Mouse (Mus musculus): ENCODE measurements around the gene Anpep. TPM values are rescaled to one million over a fixed set of nuclear protein-coding genes. Genes with fewer than 3 reads are reported as not detected.
A peak's percentile ranks its signal among the peaks of the same experiment; 100 is the strongest.

Anpep gene
- polyA plus RNA-seq, 1 experiment from 2014 or later = 7.4 TPM

DNA sequence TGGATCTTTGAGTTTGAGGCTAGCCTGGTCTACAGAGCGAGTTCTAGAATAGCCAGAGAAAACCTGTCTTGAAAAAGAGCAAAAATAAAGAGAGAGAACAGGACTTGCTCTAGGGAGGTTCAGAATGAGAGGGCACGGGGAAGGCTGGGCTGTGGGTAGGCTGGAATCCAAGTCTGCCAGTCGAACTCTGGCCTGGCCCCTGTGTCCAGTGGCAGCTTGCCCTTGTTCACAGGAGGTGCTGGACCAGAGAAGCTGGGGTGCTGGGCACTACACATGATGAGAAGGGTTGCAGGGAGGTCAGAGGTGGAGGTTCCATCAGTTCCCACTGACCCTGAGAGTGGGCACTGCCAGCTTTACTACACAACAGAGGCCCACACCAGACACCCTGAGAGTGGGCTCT, 32.5 kb downstream of the Anpep start:
- WGBS = 70% methylated on average over 3 of the region's 3 CpGs
- no peak overlapping the region for H3K27ac ChIP-seq (ENCODE audit: low read length)
- peaks cover 7% of the 10 kb centered on the region for H3K4me1 ChIP-seq (replicated peaks; ENCODE audit: control insufficient read depth, insufficient read depth, low read length)
- H3K36me3 ChIP-seq (ENCODE audit: control insufficient read depth, insufficient read depth, low read length) = no peaks in the 10 kb centered on the region
- no peak overlapping the region for H3K4me2 ChIP-seq (ENCODE audit: low read depth, low read length)
- H3K9me3 ChIP-seq (ENCODE audit: control insufficient read depth, low read length) = no peaks in the 10 kb centered on the region
- H3K27me3 ChIP-seq (ENCODE audit: control insufficient read depth, insufficient read depth, low read depth, low read length) = no peaks in the 10 kb centered on the region
- no peak overlapping the region for H3K9ac ChIP-seq (ENCODE audit: low read length)
- ATAC-seq (ENCODE audit: low read depth) = no peak
- H3K4me3 ChIP-seq (ENCODE audit: low read length) = no peak overlapping the region

DNA sequence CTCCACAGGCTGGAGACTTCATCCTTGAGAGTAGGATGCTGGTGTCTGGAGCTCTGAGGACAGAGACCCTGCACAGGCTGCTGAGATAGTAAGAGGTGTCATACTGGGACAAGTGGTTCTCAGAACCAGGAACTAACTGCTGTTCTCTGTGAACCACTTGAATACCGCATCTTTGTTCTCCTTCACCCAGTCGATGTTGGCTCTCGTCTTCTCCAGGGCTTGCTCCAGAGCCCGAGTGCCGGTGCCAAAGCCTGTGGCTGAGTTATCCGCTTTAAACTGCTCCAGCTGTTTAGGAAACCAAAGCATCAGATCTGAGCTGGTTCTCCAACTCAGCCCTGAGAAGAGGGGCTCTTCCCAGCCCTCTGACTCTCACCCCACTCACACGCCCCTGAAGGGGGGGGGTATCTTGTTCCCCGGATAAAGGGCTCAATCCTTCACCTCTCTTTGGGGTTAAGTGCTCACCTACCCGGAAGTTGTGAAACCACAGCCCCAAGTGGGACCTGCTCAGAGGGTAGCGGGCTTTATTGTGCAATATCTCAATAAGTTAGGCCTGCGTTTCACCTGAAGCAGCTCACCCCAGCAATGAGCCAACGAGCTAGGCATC, 38.7 kb downstream of the Anpep start:
- H3K4me3 ChIP-seq (ENCODE audit: low read length) = no peak overlapping the region
- H3K9me3 ChIP-seq (ENCODE audit: control insufficient read depth, low read length) = no peaks in the 10 kb centered on the region
- H3K27me3 ChIP-seq (ENCODE audit: control insufficient read depth, insufficient read depth, low read depth, low read length) = no peaks in the 10 kb centered on the region
- no peak overlapping the region; the same call in 1 of the 2 replicates for H3K27ac ChIP-seq (ENCODE audit: low read length)
- peaks cover 7% of the 10 kb centered on the region; the same call in 1 of the 2 replicates for H3K4me1 ChIP-seq (replicated peaks; ENCODE audit: control insufficient read depth, insufficient read depth, low read length)
- whole genome bisulfite sequencing = 49% methylated on average over 12 of the region's 12 CpGs
- no peak overlapping the region for H3K9ac ChIP-seq (ENCODE audit: low read length)
- H3K36me3 ChIP-seq (ENCODE audit: control insufficient read depth, insufficient read depth, low read length) = no peaks in the 10 kb centered on the region
- H3K4me2 ChIP-seq (ENCODE audit: low read depth, low read length) = no peak overlapping the region
- peak; percentile 45 for ATAC-seq (ENCODE audit: low read depth)

- no peak overlapping the region for H3K9ac ChIP-seq (ENCODE audit: low read length)
- no peaks in the 10 kb centered on the region for H3K27me3 ChIP-seq (ENCODE audit: control insufficient read depth, insufficient read depth, low read depth, low read length)
- no peak overlapping the region for H3K27ac ChIP-seq (ENCODE audit: low read length)
- H3K36me3 ChIP-seq (ENCODE audit: control insufficient read depth, insufficient read depth, low read length) = no peaks in the 10 kb centered on the region
- no peak for ATAC-seq (ENCODE audit: low read depth)
- no peak overlapping the region for H3K4me2 ChIP-seq (ENCODE audit: low read depth, low read length)
- H3K4me1 ChIP-seq (replicated peaks; ENCODE audit: control insufficient read depth, insufficient read depth, low read length) = peaks cover 7% of the 10 kb centered on the region; the same call in 1 of the 2 replicates
- H3K9me3 ChIP-seq (ENCODE audit: control insufficient read depth, low read length) = no peaks in the 10 kb centered on the region
- WGBS = 54% methylated on average over 11 of the region's 11 CpGs
- no peak overlapping the region for H3K4me3 ChIP-seq (ENCODE audit: low read length)
These were observed 40.9 kb downstream of the Anpep start for GRCm38 (mm10) chr7:79819996-79820395.

DNA sequence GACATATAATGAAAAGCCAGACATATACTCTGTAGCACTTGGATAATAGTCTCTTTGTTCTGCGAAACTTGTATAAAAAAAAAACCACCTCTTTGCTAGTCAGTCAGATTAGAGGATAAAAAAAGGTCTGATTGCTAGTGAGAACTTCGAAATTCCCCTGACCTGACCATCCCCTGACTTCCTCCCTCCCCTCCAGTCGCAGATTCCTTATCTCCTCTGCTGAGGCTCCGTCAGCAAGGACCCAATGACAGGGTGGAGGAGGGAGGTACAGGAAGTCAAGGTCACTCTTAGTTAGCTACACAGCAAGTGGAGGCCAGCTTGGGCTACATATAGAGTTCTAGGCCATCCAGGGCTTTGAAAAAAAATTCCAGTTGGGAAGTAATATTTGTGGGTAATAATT, 41.3 kb downstream of the Anpep start:
- Histone ChIP-seq H3K4me3 (ENCODE audit: low read length) (no peak overlapping the region), H3K9me3 (ENCODE audit: control insufficient read depth, low read length) (no peaks in the 10 kb centered on the region), H3K36me3 (ENCODE audit: control insufficient read depth, insufficient read depth, low read length) (no peaks in the 10 kb centered on the region), H3K9ac (ENCODE audit: low read length) (no peak overlapping the region), H3K4me2 (ENCODE audit: low read depth, low read length) (no peak overlapping the region), H3K27ac (ENCODE audit: low read length) (no peak overlapping the region), H3K27me3 (ENCODE audit: control insufficient read depth, insufficient read depth, low read depth, low read length) (no peaks in the 10 kb centered on the region), H3K4me1 (replicated peaks; ENCODE audit: control insufficient read depth, insufficient read depth, low read length) (peaks cover 7% of the 10 kb centered on the region; the same call in 1 of the 2 replicates)
- ATAC-seq (ENCODE audit: low read depth) = no peak
- 19% methylated on average over 4 of the region's 4 CpGs for WGBS

DNA sequence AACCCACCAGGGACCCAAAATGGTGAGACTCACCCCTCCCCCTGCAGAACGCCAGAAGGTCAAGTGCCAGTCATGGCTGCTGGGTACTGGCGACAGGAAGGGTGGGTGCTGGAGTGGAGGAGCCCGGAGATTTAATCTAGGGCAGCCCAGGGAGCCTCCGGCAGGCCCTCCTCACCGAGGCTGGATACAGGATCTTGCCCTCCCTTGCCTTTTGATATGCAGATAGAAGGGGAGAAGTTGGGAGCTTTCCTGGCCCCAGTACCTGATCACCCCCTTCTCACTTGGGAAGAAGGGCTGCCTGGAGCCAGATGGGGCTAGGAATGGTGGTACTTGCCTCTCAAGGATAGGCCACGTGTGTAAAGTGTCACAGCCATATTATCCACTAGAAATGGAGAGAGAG, 42.5 kb downstream of the Anpep start:
- Histone ChIP-seq H3K36me3 (ENCODE audit: control insufficient read depth, insufficient read depth, low read length) (no peaks in the 10 kb centered on the region), H3K4me1 (replicated peaks; ENCODE audit: control insufficient read depth, insufficient read depth, low read length) (peaks cover 7% of the 10 kb centered on the region; the same call in 1 of the 2 replicates), H3K9me3 (ENCODE audit: control insufficient read depth, low read length) (no peaks in the 10 kb centered on the region), H3K27me3 (ENCODE audit: control insufficient read depth, insufficient read depth, low read depth, low read length) (no peaks in the 10 kb centered on the region), H3K9ac (ENCODE audit: low read length) (no peak overlapping the region), H3K4me3 (ENCODE audit: low read length) (no peak overlapping the region), H3K4me2 (ENCODE audit: low read depth, low read length) (no peak overlapping the region), H3K27ac (ENCODE audit: low read length) (no peak overlapping the region)
- WGBS = 2% methylated on average over 6 of the region's 6 CpGs
- no peak for ATAC-seq (ENCODE audit: low read depth)

DNA sequence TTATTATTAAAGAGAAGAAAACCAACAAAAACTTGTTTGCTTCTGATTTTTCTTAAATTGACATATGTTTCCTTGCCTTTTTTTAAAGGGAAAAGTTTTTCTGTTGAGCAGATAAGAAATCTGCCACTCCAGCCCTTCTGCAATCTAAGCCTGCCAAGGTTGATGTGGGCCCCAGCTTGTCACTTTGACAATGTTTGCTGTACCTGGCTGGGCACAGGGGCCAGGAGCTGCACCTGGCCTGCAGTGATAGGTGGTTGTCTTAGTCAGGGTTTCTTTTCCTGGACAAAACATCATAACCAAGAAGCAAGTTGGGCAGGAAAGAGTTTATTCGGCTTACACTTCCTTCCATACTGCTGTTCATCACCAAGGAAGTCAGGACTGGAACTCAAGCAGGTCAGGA, 47.5 kb downstream of the Anpep start:
- WGBS = 72% methylated on average over 1 of the region's 1 CpGs
- H3K9me3 ChIP-seq (ENCODE audit: control insufficient read depth, low read length) = no peaks in the 10 kb centered on the region
- ATAC-seq (ENCODE audit: low read depth) = no peak
- H3K36me3 ChIP-seq (ENCODE audit: control insufficient read depth, insufficient read depth, low read length) = no peaks in the 10 kb centered on the region
- H3K9ac ChIP-seq (ENCODE audit: low read length) = no peak overlapping the region
- no peak overlapping the region for H3K4me3 ChIP-seq (ENCODE audit: low read length)
- H3K27me3 ChIP-seq (ENCODE audit: control insufficient read depth, insufficient read depth, low read depth, low read length) = peaks cover 18% of the 10 kb centered on the region
- H3K4me1 ChIP-seq (replicated peaks; ENCODE audit: control insufficient read depth, insufficient read depth, low read length) = peaks cover 5% of the 10 kb centered on the region; the same call in 1 of the 2 replicates
- no peak overlapping the region for H3K27ac ChIP-seq (ENCODE audit: low read length)
- no peak overlapping the region for H3K4me2 ChIP-seq (ENCODE audit: low read depth, low read length)

GRCm38 (mm10) chr7:79810611-79811506, 50.0 kb downstream of the Anpep start, which contains the start of gene Mesp2:
Mesp2 (plus strand) TSS chr7:79810727.
- Histone ChIP-seq H3K4me1 (replicated peaks; ENCODE audit: control insufficient read depth, insufficient read depth, low read length) (0 out of 2 replicates have a peak, but pooled peaks cover 5% of the 10 kb centered on the region), H3K27me3 (ENCODE audit: control insufficient read depth, insufficient read depth, low read depth, low read length) (peaks cover 18% of the 10 kb centered on the region), H3K36me3 (ENCODE audit: control insufficient read depth, insufficient read depth, low read length) (no peaks in the 10 kb centered on the region), H3K9me3 (ENCODE audit: control insufficient read depth, low read length) (no peaks in the 10 kb centered on the region), H3K27ac (ENCODE audit: low read length) (no peak within 1 kb of the TSS), H3K9ac (ENCODE audit: low read length) (peak within 1 kb of the TSS; percentile 58), H3K4me2 (ENCODE audit: low read depth, low read length) (peak within 1 kb of the TSS; percentile 60), H3K4me3 (ENCODE audit: low read length) (peak within 1 kb of the TSS; percentile 35)
- 11% methylated on average over 71 of the region's 71 CpGs for WGBS
- ATAC-seq (ENCODE audit: low read depth) = peak; percentile 76

GRCm38 (mm10) chr7:79808561-79808960, 52.3 kb downstream of the Anpep start:
- no peak for ATAC-seq (ENCODE audit: low read depth)
- no peaks in the 10 kb centered on the region for H3K9me3 ChIP-seq (ENCODE audit: control insufficient read depth, low read length)
- no peak overlapping the region for H3K27ac ChIP-seq (ENCODE audit: low read length)
- 0 out of 2 replicates have a peak, but pooled peaks cover 5% of the 10 kb centered on the region for H3K4me1 ChIP-seq (replicated peaks; ENCODE audit: control insufficient read depth, insufficient read depth, low read length)
- H3K4me3 ChIP-seq (ENCODE audit: low read length) = no peak overlapping the region
- peaks cover 18% of the 10 kb centered on the region for H3K27me3 ChIP-seq (ENCODE audit: control insufficient read depth, insufficient read depth, low read depth, low read length)
- WGBS = 71% methylated on average over 7 of the region's 7 CpGs
- no peak overlapping the region for H3K9ac ChIP-seq (ENCODE audit: low read length)
- H3K36me3 ChIP-seq (ENCODE audit: control insufficient read depth, insufficient read depth, low read length) = no peaks in the 10 kb centered on the region
- no peak overlapping the region for H3K4me2 ChIP-seq (ENCODE audit: low read depth, low read length)

DNA sequence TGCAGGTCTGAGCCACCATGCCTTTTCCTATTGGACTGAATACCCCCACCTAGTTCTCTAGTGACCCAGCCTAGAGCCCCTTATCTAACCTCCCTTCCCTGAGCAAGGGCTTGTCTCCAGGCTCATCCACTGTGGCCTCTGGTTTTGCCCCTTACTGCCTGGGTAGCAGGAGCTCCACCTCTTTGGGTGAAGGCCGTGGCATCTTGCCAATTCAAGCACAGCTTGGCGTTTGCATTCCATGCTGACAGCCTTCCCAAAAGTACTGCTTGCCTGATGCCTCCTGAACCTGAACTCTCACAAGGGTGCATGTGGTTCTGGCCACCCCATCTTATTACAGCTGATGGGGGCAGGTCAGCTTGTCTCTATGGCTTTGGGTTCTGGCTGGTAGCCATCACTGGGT, 57.0 kb downstream of the Anpep start:
- no peaks in the 10 kb centered on the region for H3K27me3 ChIP-seq (ENCODE audit: control insufficient read depth, insufficient read depth, low read depth, low read length)
- H3K9me3 ChIP-seq (ENCODE audit: control insufficient read depth, low read length) = no peaks in the 10 kb centered on the region
- H3K4me2 ChIP-seq (ENCODE audit: low read depth, low read length) = no peak overlapping the region
- WGBS = 26% methylated on average over 2 of the region's 2 CpGs
- peak; percentile 37; the same call in 1 of the 2 replicates for ATAC-seq (ENCODE audit: low read depth)
- no peak overlapping the region for H3K9ac ChIP-seq (ENCODE audit: low read length)
- H3K4me3 ChIP-seq (ENCODE audit: low read length) = no peak overlapping the region
- H3K27ac ChIP-seq (ENCODE audit: low read length) = no peak overlapping the region
- H3K4me1 ChIP-seq (replicated peaks; ENCODE audit: control insufficient read depth, insufficient read depth, low read length) = no peaks in the 10 kb centered on the region
- no peaks in the 10 kb centered on the region for H3K36me3 ChIP-seq (ENCODE audit: control insufficient read depth, insufficient read depth, low read length)
